Mouse (Mus musculus) spleen, adult 18-20 months (tissue): ENCODE measurements around the gene Nags.
"Not testable (repeated sequence)": the region's sequence is repeated elsewhere in the genome, so short reads cannot be mapped to it uniquely, and the experiment has no call there.

Experiments used
- DNase-seq, 2 experiments: peaks; one replicate each; pipeline ENCODE4 v3.0.0; 2022; ENCODE audit warnings: mixed read lengths in 2 of 2

Nags gene

GRCm38 (mm10) chr11:102158024-102158423, 12.7 kb downstream of the Nags start:
- not testable (repeated sequence) for DNase-seq

- DNase-seq: no peak
These were observed 14.5 kb downstream of the Nags start for GRCm38 (mm10) chr11:102159781-102160180.

- no peak for DNase-seq
These were observed 20.8 kb downstream of the Nags start for GRCm38 (mm10) chr11:102165971-102166722.

GRCm38 (mm10) chr11:102167539-102167938, 22.2 kb downstream of the Nags start:
- DNase-seq: no peak

- no peak for DNase-seq
These were observed 23.4 kb downstream of the Nags start for GRCm38 (mm10) chr11:102168689-102169088.

- DNase-seq: no peak
These were observed 34.5 kb downstream of the Nags start for GRCm38 (mm10) chr11:102179836-102180235.

GRCm38 (mm10) chr11:102184253-102184645, 38.9 kb downstream of the Nags start:
- DNase-seq: no peak

- peak; percentile 95 to 99 for DNase-seq
These were observed 39.6 kb downstream of the Nags start, which contains the start of gene Lsm12 for GRCm38 (mm10) chr11:102184646-102185495. Gene Lsm12 (minus strand): TSS chr11:102185296.

- no peak for DNase-seq
These were observed 40.4 kb downstream of the Nags start for GRCm38 (mm10) chr11:102185677-102186076.

GRCm38 (mm10) chr11:102186235-102186634, 40.9 kb downstream of the Nags start:
- DNase-seq: no peak

- no peak for DNase-seq
These were observed 43.7 kb downstream of the Nags start for GRCm38 (mm10) chr11:102188980-102189379.

GRCm38 (mm10) chr11:102189461-102190436, 44.4 kb downstream of the Nags start, which contains the start of gene G6pc3:
Gene G6pc3 (plus strand): TSS chr11:102189620.
- DNase-seq: peak; percentile 80 to 87

GRCm38 (mm10) chr11:102190848-102191247, 45.5 kb downstream of the Nags start:
- no peak for DNase-seq

GRCm38 (mm10) chr11:102193657-102194440, 48.5 kb downstream of the Nags start:
- DNase-seq: no peak

GRCm38 (mm10) chr11:102196018-102196797, 50.9 kb downstream of the Nags start:
- no peak for DNase-seq

GRCm38 (mm10) chr11:102198245-102198644, 52.9 kb downstream of the Nags start:
- DNase-seq: no peak
